Comparison of ENCODE assay signal across 9 mouse cellular contexts in the genomic region with DNA sequence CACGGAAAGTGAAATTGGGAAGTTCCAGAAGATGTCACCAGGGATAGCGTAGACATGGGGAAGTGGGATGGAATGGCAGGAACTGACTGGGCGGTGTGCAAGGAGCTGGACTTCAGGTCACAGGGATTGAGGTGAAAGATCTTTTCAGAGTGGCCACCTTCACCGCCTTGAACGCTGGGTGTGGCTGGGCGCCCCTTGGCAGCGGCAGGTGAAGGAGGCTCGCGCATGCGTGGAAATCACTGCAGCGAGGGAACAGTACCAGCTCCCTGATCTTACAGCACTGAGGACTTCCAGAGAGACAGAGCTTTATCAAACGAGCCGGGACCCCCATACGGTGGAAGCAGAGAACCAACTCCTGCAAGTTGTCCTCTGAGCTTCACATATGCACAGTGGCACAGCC. TPM values are rescaled to one million over a fixed set of nuclear protein-coding genes. Genes with fewer than 3 reads are reported as not detected.
A peak's percentile ranks its signal among the peaks of the same experiment; 100 is the strongest.
DNase-seq lines count a peak whose midpoint lies in the region; ATAC-seq and TF ChIP-seq lines count a peak whose summit lies in the region.
"Had no signal": no experiment of that assay in that cellular context is flagged by ENCODE, and none has a peak within 500 bp of the region (broad histone marks: within the 10 kb centered on the region; RNA-seq: fewer than 3 reads in every experiment).

No protein-coding gene starts in this region.

- H3K9me3 ChIP-seq in stomach, embryonic 16.5 days (replicated peaks; ENCODE audit: control insufficient read depth, low read length), result no peaks in the 10 kb centered on the region

- 0 out of 2 replicates have a peak, but pooled peaks cover 2% of the 10 kb centered on the region for H3K4me1 ChIP-seq in embryonic fibroblast, embryonic 13.5 days (ENCODE audit: control insufficient read depth, insufficient read depth, low read length)
- H3K4me1 ChIP-seq in stomach, embryonic 16.5 days (ENCODE audit: control insufficient read depth, insufficient read depth, low read length), result peaks cover 7% of the 10 kb centered on the region; the same call in 1 of the 2 replicates

- no peaks in the 10 kb centered on the region for H3K27me3 ChIP-seq in stomach, embryonic 16.5 days (ENCODE audit: control insufficient read depth, insufficient read depth, low read length)

- H3K4me2 ChIP-seq in stomach, embryonic 16.5 days (ENCODE audit: low read depth, low read length), result peak overlapping the region; percentile 58

- TF ChIP-seq CTCF in embryonic fibroblast, embryonic 13.5 days (IDR thresholded peaks at IDR 0.05; ENCODE audit: borderline replicate concordance, insufficient read depth, low read length), result no peak

- intact Hi-C loops in heart, postnatal 10 days (cut with DNase I), result loop anchor here (2.0 to 5.0 kb wide), 2 partner anchors 64 to 117 kb away; no protein-coding TSS in a partner anchor

- peak overlapping the region; percentile 17; the same call in 1 of the 2 replicates for H3K4me3 ChIP-seq in embryonic fibroblast, embryonic 13.5 days (ENCODE audit: insufficient read depth, low read length)
- H3K4me3 ChIP-seq in stomach, embryonic 16.5 days (replicated peaks; ENCODE audit: low read length), result peak overlapping the region; percentile 34

- H3K36me3 ChIP-seq in stomach, embryonic 16.5 days (ENCODE audit: control insufficient read depth, insufficient read depth, low read length), result no peaks in the 10 kb centered on the region

- no peak for TF ChIP-seq POLR2A in embryonic fibroblast, embryonic 13.5 days (IDR thresholded peaks at IDR 0.05; ENCODE audit: low read depth, low read length)

- DNase-seq in cerebellum, postnatal 4 days (ENCODE audit: low spot score in 2 of 2), result no peak
- DNase-seq in adrenal gland, postnatal 25 days, result peak; percentile 35
- peak; percentile 56 to 61 for DNase-seq in heart, postnatal 10 days
- peak; percentile 33 to 76 for DNase-seq in kidney, postnatal 36 days

- ATAC-seq in cerebellum, adult (ENCODE audit: insufficient number of reproducible peaks, low FRiP score, low TSS enrichment), result peak; percentile 15; the same call in 1 of the 2 replicates
- ATAC-seq in megakaryocyte, adult 5-6 weeks (ENCODE audit: poor library complexity, severe bottlenecking), result peak; percentile 28
- no peak for ATAC-seq in stomach, embryonic 16.5 days (ENCODE audit: insufficient read depth, low FRiP score)

- no peak overlapping the region for H3K27ac ChIP-seq in embryonic fibroblast, embryonic 13.5 days (ENCODE audit: insufficient read depth, low read length)
- H3K27ac ChIP-seq in stomach, embryonic 16.5 days (ENCODE audit: low read length), result no peak overlapping the region

- WGBS in stomach, embryonic 16.5 days, result 27% methylated on average over 14 of the region's 14 CpGs

- peak overlapping the region; percentile 47 for H3K9ac ChIP-seq in stomach, embryonic 16.5 days (ENCODE audit: low read length)

RNA-seq across cellular contexts. Expression of gene Smbd1, which starts 4.3 kb away (rescaled TPM):
- total RNA-seq in adrenal gland, postnatal 25 days (2021), result not detected in 2 replicates
- not detected in 2 replicates for polyA plus RNA-seq in embryonic fibroblast, embryonic 13.5 days (2011; ENCODE audit: insufficient read length, low read depth, missing spikeins)
- not detected for total RNA-seq in heart, postnatal 10 days (2021)
- not detected in 2 replicates for total RNA-seq in megakaryocyte, adult 5-6 weeks (2015)
- total RNA-seq in megakaryocyte, adult 5-6 weeks (2017), result not detected in 2 replicates
- polyA plus RNA-seq in stomach, embryonic 16.5 days (2015; fragmentation: Nextera tagmentation; extraction: Ambion mirVana), result 0.27 TPM in 1 of 2 replicates, not detected in the other
- total RNA-seq: layer of hippocampus, adult 18-20 months had no signal

RNA-seq across cellular contexts. Expression of gene Muc20, which starts 17.3 kb away (rescaled TPM):
- 0.12 TPM in 1 of 2 replicates, not detected in the other for total RNA-seq in adrenal gland, postnatal 25 days (2021)
- polyA plus RNA-seq in embryonic fibroblast, embryonic 13.5 days (2011; ENCODE audit: insufficient read length, low read depth, missing spikeins), result not detected in 2 replicates
- under 1 TPM in 1 of 2 experiments, not detected in 1; 0.12 TPM for total RNA-seq in heart, postnatal 10 days (2021)
- 0.87 and 2.0 TPM in 2 replicates for total RNA-seq in megakaryocyte, adult 5-6 weeks (2015)
- total RNA-seq in megakaryocyte, adult 5-6 weeks (2017), result 0.29 TPM in 1 of 2 replicates, not detected in the other
- polyA plus RNA-seq in stomach, embryonic 16.5 days (2015; fragmentation: Nextera tagmentation; extraction: Ambion mirVana), result 0.22 and 0.31 TPM in 2 replicates
- total RNA-seq: layer of hippocampus, adult 18-20 months had no signal

Comparison
In these comparisons a context has a peak if more than half of its experiments do, and no peak if none do; other contexts are left out.
1. DNase-seq: peak in adrenal gland, postnatal 25 days (single experiment), heart, postnatal 10 days (2 of 2) and kidney, postnatal 36 days (2 of 2); none in cerebellum, postnatal 4 days (0 of 2).